Mouse (Mus musculus) ES-Bruce4 (cell line): ENCODE measurements around the gene Ppp2r5e. TPM values are rescaled to one million over a fixed set of nuclear protein-coding genes. Genes with fewer than 3 reads are reported as not detected.

Experiments used
- H3K27ac ChIP-seq: 2 replicates; pipeline ENCODE4 v1.5.1; 2012; ENCODE audit warnings: low read length, inconsistent platforms; ENCODE audit not compliant: insufficient read depth
- H3K27me3 ChIP-seq: 2 replicates; pipeline ENCODE4 v1.6.1; 2012; ENCODE audit warnings: mild to moderate bottlenecking, low read length, inconsistent platforms; ENCODE audit not compliant: control insufficient read depth, poor library complexity, insufficient read depth, severe bottlenecking
- H3K36me3 ChIP-seq: 2 replicates; pipeline ENCODE4 v1.6.1; 2012; ENCODE audit warnings: inconsistent platforms, mild to moderate bottlenecking, low read length, moderate library complexity; ENCODE audit not compliant: control insufficient read depth, poor library complexity, insufficient read depth, severe bottlenecking
- H3K4me1 ChIP-seq: one replicate; pipeline ENCODE4 v1.8.1; 2011; ENCODE audit warnings: low read length; ENCODE audit not compliant: control insufficient read depth, insufficient read depth
- H3K4me3 ChIP-seq: 2 replicates; pipeline ENCODE4 v1.5.1; 2011; ENCODE audit warnings: low read depth, mild to moderate bottlenecking, low read length
- H3K9ac ChIP-seq: 2 replicates; pipeline ENCODE4 v1.6.1; 2012; ENCODE audit warnings: low read depth, mild to moderate bottlenecking, inconsistent platforms; ENCODE audit not compliant: poor library complexity, severe bottlenecking
- H3K9me3 ChIP-seq: replicated peaks from 2 replicates; pipeline ENCODE4 v1.6.1; 2012; ENCODE audit warnings: mild to moderate bottlenecking, low read length, inconsistent platforms; ENCODE audit not compliant: control insufficient read depth, poor library complexity, insufficient read depth, severe bottlenecking
- CTCF ChIP-seq: IDR thresholded peaks from one replicate; pipeline ENCODE4 v1.8.1; 2011; ENCODE audit warnings: low read depth, low read length
- EP300 ChIP-seq: IDR thresholded peaks from 2 replicates; pipeline ENCODE4 v1.6.1; 2011; ENCODE audit warnings: low read depth, low read length; ENCODE audit not compliant: insufficient read depth
- POLR2A ChIP-seq: IDR thresholded peaks from one replicate; pipeline ENCODE4 v1.8.1; 2011; ENCODE audit warnings: low read length; ENCODE audit not compliant: insufficient read depth
- polyA plus RNA-seq: library from polyadenylated mRNA; stranded (reverse); fragments of >200 nt; gene quantifications from 2 replicates; pipeline ENCODE4 v1.2.4, GENCODE M21; 2011; ENCODE audit warnings: low read depth; ENCODE audit not compliant: missing spikeins, insufficient read depth, insufficient read length

Gene Ppp2r5e
- polyA plus RNA-seq, 1 experiment = 51.0 TPM

DNA sequence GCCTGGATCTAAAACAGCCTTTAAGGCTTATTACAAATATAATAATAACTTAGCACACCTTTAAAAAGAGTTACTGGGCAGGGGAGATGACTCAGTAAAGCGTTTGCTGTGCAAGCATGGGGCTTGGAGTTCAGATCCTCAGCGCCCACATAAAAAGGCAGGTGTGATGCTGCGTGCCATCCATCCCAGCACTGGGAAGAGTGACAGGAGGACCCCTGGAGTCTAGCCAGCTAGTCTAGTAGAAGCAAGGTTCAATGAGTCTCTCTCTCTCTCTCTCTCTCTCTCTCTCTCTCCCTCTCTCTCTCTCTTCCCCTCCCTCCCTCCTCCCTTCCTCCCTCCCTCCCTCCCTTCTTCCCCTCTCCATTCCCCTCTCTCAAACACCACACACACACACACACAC, 19.5 kb upstream of the Ppp2r5e start:
- Histone ChIP-seq H3K9me3 (no peaks in the 10 kb centered on the region), H3K4me1 (no peaks in the 10 kb centered on the region), H3K4me3 (peak overlapping the region; percentile 64; the same call in 1 of the 2 replicates), H3K27me3 (no peaks in the 10 kb centered on the region), H3K27ac (no peak overlapping the region), H3K36me3 (no peaks in the 10 kb centered on the region), H3K9ac (no peak overlapping the region)
- no peak for TF ChIP-seq POLR2A
- no peak for TF ChIP-seq CTCF

DNA sequence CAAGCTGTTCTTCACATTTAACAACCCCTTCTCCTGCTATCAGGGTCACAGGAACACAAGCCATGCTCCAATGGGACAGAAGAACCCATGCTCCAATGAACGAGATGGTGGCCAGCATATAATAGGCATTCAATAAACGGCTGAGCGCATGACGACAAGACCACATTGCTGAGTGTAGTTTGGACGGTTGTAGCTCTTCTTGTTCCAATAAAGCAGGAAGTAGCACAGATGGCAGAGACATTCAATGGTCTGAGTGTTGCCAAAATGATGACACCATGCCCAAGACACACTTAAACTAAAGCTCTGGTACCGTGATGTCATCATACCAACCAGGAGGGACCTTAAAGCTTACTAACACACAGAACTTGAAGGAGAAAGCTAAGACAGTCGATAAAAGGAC, 16.7 kb upstream of the Ppp2r5e start:
- Histone ChIP-seq H3K27me3 (no peaks in the 10 kb centered on the region), H3K36me3 (no peaks in the 10 kb centered on the region), H3K9ac (no peak overlapping the region), H3K9me3 (no peaks in the 10 kb centered on the region), H3K27ac (no peak overlapping the region), H3K4me1 (no peaks in the 10 kb centered on the region), H3K4me3 (no peak overlapping the region)
- TF ChIP-seq POLR2A (no peak), EP300 (no peak), CTCF (no peak)

DNA sequence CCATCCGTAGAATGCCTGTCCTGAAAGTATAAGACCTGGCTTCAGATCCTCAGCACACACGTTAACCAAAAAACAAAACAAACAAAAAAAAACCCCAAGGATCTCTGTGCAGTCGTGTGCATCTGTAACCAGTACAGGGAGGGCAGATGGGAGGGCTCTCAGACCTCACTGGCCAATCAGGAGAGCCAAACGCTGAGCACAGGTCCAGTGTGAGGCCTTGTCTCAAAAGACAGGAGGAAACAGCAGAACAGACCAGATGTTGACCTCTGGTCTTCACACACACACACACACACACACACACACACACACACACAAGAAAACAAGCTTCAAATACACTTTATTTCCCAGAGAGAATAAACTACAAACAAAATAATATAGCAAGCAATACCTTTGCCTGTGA, 3.4 kb upstream of the Ppp2r5e start:
- Histone ChIP-seq H3K4me1 (no peaks in the 10 kb centered on the region), H3K9ac (no peak overlapping the region), H3K27ac (no peak overlapping the region), H3K36me3 (no peaks in the 10 kb centered on the region), H3K27me3 (no peaks in the 10 kb centered on the region), H3K4me3 (no peak overlapping the region), H3K9me3 (no peaks in the 10 kb centered on the region)
- no peak for TF ChIP-seq CTCF
- no peak for TF ChIP-seq EP300
- TF ChIP-seq POLR2A = no peak

DNA sequence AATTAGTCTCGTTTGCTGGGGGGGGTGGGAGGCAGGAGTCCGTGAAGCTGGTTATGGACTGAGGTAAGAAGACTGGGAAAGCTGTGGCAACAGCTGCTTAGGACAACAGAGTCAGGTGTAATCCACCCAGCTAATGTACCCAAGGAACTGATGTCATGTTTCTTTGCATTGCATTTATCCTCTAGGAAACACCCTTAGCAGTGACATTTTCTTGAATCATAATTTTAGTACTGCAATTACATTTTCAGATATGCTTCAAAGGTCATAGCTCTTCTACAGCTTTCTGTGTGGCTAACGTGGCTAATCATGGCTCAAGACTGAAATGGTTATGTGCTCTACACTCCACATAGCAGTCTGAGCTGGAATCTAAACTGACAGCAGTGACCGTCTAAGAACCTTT, 2.9 kb upstream of the Ppp2r5e start:
- H3K27ac ChIP-seq = no peak overlapping the region
- H3K9ac ChIP-seq = no peak overlapping the region
- H3K4me3 ChIP-seq = no peak overlapping the region
- H3K9me3 ChIP-seq = no peaks in the 10 kb centered on the region
- H3K36me3 ChIP-seq = no peaks in the 10 kb centered on the region
- no peaks in the 10 kb centered on the region for H3K27me3 ChIP-seq
- no peaks in the 10 kb centered on the region for H3K4me1 ChIP-seq
- TF ChIP-seq EP300 (no peak), CTCF (no peak), POLR2A (no peak)

DNA sequence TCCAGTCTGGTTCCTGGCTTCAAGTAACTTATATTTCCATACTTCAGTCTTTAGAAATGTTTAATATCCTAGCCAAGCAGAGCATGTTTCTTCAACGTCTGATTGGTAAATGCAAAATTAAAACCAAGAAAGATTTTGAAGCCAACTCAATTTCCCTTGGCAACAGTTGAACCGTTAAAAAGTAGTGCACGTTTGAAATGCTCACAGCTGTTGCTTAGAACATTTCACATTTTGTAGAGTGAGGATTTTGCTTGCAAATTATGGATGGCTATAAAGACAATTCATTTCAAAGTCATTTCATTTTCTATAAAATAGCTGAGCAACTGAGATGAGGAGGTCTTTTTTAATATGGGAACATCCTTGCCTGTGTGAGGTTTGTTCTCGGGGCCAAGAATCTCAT, 1.7 kb upstream of the Ppp2r5e start:
- TF ChIP-seq EP300 (no peak), CTCF (no peak), POLR2A (no peak)
- Histone ChIP-seq H3K4me1 (no peaks in the 10 kb centered on the region), H3K4me3 (no peak overlapping the region)

DNA sequence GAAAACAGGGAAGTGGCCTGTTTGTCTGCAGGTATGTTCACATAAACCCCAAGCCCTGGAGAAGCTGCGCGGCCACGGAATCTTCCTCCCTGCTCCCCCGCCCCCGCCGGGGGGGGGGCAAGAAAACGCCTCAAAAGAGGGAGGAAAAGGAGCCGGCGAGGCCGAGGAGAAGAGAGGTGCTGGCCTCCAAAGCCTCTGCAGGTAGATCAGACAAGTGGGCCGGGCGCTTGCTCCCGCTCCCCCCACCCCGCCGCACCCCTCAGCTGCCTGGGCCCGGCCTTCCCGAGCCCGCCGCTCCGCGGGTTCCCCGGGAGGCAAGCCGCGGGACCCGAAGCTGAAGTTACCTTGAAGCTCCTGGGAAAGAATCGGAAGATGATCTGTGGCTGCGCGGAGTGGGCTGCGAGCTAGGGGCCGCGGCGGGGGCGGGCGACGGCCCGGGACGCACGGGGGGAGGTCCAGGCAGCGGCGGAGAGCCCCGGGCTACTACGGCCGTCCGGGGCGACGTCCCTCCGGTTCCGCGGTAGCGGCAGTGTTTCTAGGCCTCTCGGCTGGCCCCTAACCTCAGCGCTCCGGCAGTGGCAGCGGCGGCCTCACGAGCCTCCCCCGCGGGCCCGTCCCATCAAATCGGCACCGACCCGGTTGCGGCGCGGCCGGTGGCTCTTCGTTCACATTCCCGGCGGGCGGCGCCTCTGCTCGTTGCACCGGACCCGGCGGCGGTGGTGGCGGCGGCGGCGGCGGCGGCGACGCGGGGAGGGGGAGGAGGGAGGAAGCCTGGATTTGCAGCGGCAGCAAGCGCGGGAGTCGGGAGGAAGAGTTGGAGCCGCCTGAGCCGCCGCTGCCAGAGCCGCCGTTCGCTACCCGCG, 523 bp downstream of the Ppp2r5e start:
- Histone ChIP-seq H3K9ac (peak overlapping the region; percentile 97), H3K4me3 (peak overlapping the region; percentile 90), H3K27me3 (no peaks in the 10 kb centered on the region), H3K36me3 (peaks cover 12% of the 10 kb centered on the region), H3K9me3 (no peaks in the 10 kb centered on the region), H3K27ac (peak overlapping the region; percentile 31; the same call in 1 of the 2 replicates), H3K4me1 (no peaks in the 10 kb centered on the region)
- TF ChIP-seq EP300 (no peak), POLR2A (no peak), CTCF (no peak)

More for the DNA sequence above, 1.7 kb upstream of the Ppp2r5e start:
- Histone ChIP-seq H3K36me3 (peaks cover 4% of the 10 kb centered on the region; the same call in 1 of the 2 replicates), H3K27me3 (no peaks in the 10 kb centered on the region), H3K9ac (no peak overlapping the region), H3K27ac (no peak overlapping the region), H3K9me3 (no peaks in the 10 kb centered on the region)
